Mouse (Mus musculus) forebrain, embryonic 16.5 days (tissue): ENCODE measurements at regions not wholly inside any gene's neighbourhood (a gene's known extent, or its start where the extent isn't known, plus 50 kb on each side); places are given as distances from the start of the nearest gene placed in this dataset.

Experiments
- ATAC-seq: fragments of 200-750 bp; cut with Nextera tagmentation; 2 replicates; pipeline ENCODE4 v1.8.0; 2017; ENCODE audit warnings: mild to moderate bottlenecking, moderate library complexity
- H3K27ac ChIP-seq: fragments of 300-500 bp; sonication (generic); 2 replicates; pipeline ENCODE4 v1.5.1; 2014; ENCODE audit warnings: low read length, control low read depth
- H3K27me3 ChIP-seq: fragments of 300-500 bp; sonication (generic); replicated peaks from 2 replicates; pipeline ENCODE4 v1.6.1; 2014; ENCODE audit warnings: low read length; ENCODE audit not compliant: control insufficient read depth, insufficient read depth
- H3K36me3 ChIP-seq: fragments of 300-500 bp; sonication (generic); 2 replicates; pipeline ENCODE4 v1.6.1; 2014; ENCODE audit not compliant: control insufficient read depth, insufficient read depth
- H3K4me1 ChIP-seq: fragments of 300-500 bp; sonication (generic); replicated peaks from 2 replicates; pipeline ENCODE4 v1.6.1; 2014; ENCODE audit warnings: low read length; ENCODE audit not compliant: control insufficient read depth, insufficient read depth
- H3K4me2 ChIP-seq: fragments of 300-500 bp; sonication (generic); 2 replicates; pipeline ENCODE4 v1.6.1; 2014; ENCODE audit warnings: mild to moderate bottlenecking, low read length, control low read depth
- H3K4me3 ChIP-seq: fragments of 300-500 bp; sonication (generic); replicated peaks from 2 replicates; pipeline ENCODE4 v1.5.1; 2014; ENCODE audit warnings: mild to moderate bottlenecking, low read length, control low read depth
- H3K9ac ChIP-seq: fragments of 300-500 bp; sonication (generic); replicated peaks from 2 replicates; pipeline ENCODE4 v1.6.1; 2014; ENCODE audit warnings: low read depth, low read length, control low read depth
- H3K9me3 ChIP-seq: fragments of 300-500 bp; sonication (generic); 2 replicates; pipeline ENCODE4 v1.6.1; 2016; ENCODE audit warnings: low read length; ENCODE audit not compliant: control insufficient read depth
- WGBS: fragments of 180-500 bp; shearing (Covaris S2); extraction: QIAGEN DNeasy Blood & Tissue Kit; methylation state at CpG from one replicate; pipeline ENCODE4 v1.1.7; 2014; 5-methylcytosine and 5-hydroxymethylcytosine counted together

GRCm38 (mm10) chr2:9744181-9744580 is 136.9 kb upstream of the 4930412O13Rik start:
- no peaks in the 10 kb centered on the region for H3K27me3 ChIP-seq
- no peak overlapping the region for H3K27ac ChIP-seq
- H3K9ac ChIP-seq: no peak overlapping the region
- H3K4me1 ChIP-seq: no peaks in the 10 kb centered on the region
- H3K36me3 ChIP-seq: no peaks in the 10 kb centered on the region
- no peak overlapping the region for H3K4me3 ChIP-seq
- 94% methylated on average over 3 of the region's 3 CpGs for WGBS
- H3K9me3 ChIP-seq: no peaks in the 10 kb centered on the region
- no peak overlapping the region for H3K4me2 ChIP-seq
- no peak for ATAC-seq

DNA sequence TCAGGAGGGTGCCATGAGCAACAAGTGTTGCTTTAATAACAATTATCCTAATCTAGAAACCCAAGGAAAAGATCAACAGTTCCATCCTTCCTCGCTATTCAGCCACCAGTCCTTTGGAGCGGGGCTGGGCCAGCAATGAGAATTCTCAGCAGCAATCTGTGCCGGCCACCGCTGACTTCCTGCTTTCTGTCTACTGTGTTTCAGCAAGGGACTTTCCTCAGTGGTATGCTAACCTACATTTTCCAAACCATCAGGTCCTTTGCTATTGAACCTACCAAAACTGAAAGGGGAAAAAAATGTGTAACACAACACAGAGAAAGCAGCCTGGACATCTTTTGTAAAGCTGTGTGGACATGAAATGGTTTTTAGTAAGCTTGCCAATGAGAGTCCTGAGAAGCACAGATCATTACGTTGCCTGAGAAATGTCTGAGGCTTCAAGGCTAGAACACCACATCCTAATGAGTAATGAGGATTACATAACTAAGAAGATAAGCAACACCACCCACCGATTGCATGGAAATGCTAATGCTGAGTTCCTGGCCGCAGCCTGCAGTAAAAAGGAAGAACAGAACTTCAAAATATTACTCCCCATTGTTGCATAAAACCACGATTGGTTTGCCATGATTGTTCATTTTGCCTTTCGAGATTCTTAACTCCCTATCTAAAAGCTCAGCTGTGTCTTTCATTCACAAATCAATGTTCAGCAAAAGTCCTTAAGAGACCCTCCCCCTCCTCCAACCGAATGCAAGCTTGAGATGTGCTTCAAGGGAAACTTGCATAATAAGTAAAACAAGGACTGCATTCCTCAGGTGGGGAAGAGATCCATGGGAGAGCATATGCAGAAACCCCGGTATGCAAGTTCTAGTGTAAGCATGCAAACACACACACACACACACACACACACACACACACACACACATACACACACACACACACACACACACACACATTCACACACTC is 130.9 kb upstream of the 4930412O13Rik start:
- Histone ChIP-seq H3K4me1 (no peaks in the 10 kb centered on the region), H3K4me3 (no peak overlapping the region), H3K4me2 (no peak overlapping the region), H3K9me3 (no peaks in the 10 kb centered on the region), H3K36me3 (no peaks in the 10 kb centered on the region), H3K9ac (no peak overlapping the region), H3K27ac (no peak overlapping the region), H3K27me3 (no peaks in the 10 kb centered on the region)
- ATAC-seq: no peak
- WGBS: 24% methylated on average over 11 of the region's 11 CpGs

DNA sequence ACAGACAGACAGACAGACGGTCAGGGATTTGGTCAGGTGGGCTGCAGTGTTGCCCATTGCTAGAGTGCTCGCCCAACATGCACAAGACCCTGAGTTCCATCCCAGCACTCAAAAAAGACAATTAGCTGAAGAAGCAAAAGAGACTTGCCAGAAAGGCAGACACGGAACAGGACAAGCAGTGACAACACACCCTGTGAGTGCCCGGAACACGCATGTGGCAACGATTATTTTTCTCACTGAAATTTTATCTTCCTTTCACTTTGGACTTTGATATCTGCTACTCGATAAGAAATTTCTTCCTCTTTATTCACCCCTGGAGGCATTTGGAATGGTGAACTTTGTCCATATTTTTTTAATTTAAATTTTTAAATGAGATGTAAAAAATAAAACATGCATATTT is 127.4 kb upstream of the 4930412O13Rik start:
- no peak overlapping the region for H3K4me3 ChIP-seq
- H3K4me2 ChIP-seq: no peak overlapping the region
- 90% methylated on average over 7 of the region's 7 CpGs for WGBS
- H3K9ac ChIP-seq: no peak overlapping the region
- no peak for ATAC-seq
- no peak overlapping the region for H3K27ac ChIP-seq
- H3K27me3 ChIP-seq: no peaks in the 10 kb centered on the region
- no peaks in the 10 kb centered on the region for H3K36me3 ChIP-seq
- no peaks in the 10 kb centered on the region for H3K4me1 ChIP-seq
- H3K9me3 ChIP-seq: no peaks in the 10 kb centered on the region

DNA sequence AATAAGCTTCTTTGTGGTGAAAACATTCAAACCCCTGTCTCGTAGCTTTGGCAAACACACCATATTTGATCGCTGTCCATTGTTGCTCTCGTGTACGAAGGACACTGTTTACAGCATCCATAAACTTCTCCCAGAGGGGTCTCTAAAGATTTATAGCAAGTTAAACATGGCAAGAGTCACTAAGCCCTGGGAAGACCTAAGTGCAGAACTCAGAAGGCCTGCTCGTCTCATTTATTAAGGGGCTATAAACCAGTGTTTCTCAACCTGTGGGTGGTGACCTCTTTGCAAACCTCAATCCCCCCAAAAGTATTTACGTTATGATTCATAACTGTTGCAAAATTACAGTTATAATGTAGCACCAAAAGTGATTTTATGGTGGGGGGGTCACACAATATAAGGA is 126.9 kb upstream of the 4930412O13Rik start:
- no peaks in the 10 kb centered on the region for H3K9me3 ChIP-seq
- ATAC-seq: no peak
- H3K27ac ChIP-seq: no peak overlapping the region
- no peak overlapping the region for H3K4me3 ChIP-seq
- H3K36me3 ChIP-seq: no peaks in the 10 kb centered on the region
- 88% methylated on average over 6 of the region's 6 CpGs for WGBS
- H3K4me1 ChIP-seq: no peaks in the 10 kb centered on the region
- no peak overlapping the region for H3K4me2 ChIP-seq
- no peaks in the 10 kb centered on the region for H3K27me3 ChIP-seq
- no peak overlapping the region for H3K9ac ChIP-seq

GRCm38 (mm10) chr2:9757770-9758420 is 123.2 kb upstream of the 4930412O13Rik start:
- H3K9me3 ChIP-seq: no peaks in the 10 kb centered on the region
- 75% methylated on average over 5 of the region's 5 CpGs for whole genome bisulfite sequencing
- H3K27ac ChIP-seq: no peak overlapping the region
- H3K4me1 ChIP-seq: no peaks in the 10 kb centered on the region
- H3K9ac ChIP-seq: no peak overlapping the region
- no peaks in the 10 kb centered on the region for H3K27me3 ChIP-seq
- no peak for ATAC-seq
- no peaks in the 10 kb centered on the region for H3K36me3 ChIP-seq
- H3K4me2 ChIP-seq: no peak overlapping the region
- H3K4me3 ChIP-seq: no peak overlapping the region

- Histone ChIP-seq H3K27me3 (no peaks in the 10 kb centered on the region), H3K27ac (no peak overlapping the region), H3K4me1 (no peaks in the 10 kb centered on the region), H3K4me3 (no peak overlapping the region), H3K36me3 (no peaks in the 10 kb centered on the region), H3K9ac (no peak overlapping the region), H3K9me3 (no peaks in the 10 kb centered on the region), H3K4me2 (no peak overlapping the region)
- ATAC-seq: no peak
- WGBS: 87% methylated on average over 7 of the region's 7 CpGs
Observed at GRCm38 (mm10) chr2:9758983-9759382, 122.1 kb upstream of the 4930412O13Rik start.

- Histone ChIP-seq H3K9me3 (no peaks in the 10 kb centered on the region), H3K4me2 (no peak overlapping the region), H3K4me3 (no peak overlapping the region), H3K9ac (no peak overlapping the region), H3K27me3 (no peaks in the 10 kb centered on the region), H3K4me1 (no peaks in the 10 kb centered on the region), H3K36me3 (no peaks in the 10 kb centered on the region), H3K27ac (no peak overlapping the region)
- ATAC-seq: no peak
- 86% methylated on average over 7 of the region's 7 CpGs for WGBS
Observed at GRCm38 (mm10) chr2:9759389-9760104, 121.5 kb upstream of the 4930412O13Rik start.

GRCm38 (mm10) chr2:9780159-9780558 is 100.9 kb upstream of the 4930412O13Rik start:
- H3K4me1 ChIP-seq: no peaks in the 10 kb centered on the region
- WGBS: 72% methylated on average over 2 of the region's 2 CpGs
- no peak overlapping the region for H3K4me2 ChIP-seq
- no peaks in the 10 kb centered on the region for H3K27me3 ChIP-seq
- no peak overlapping the region for H3K9ac ChIP-seq
- no peak overlapping the region for H3K27ac ChIP-seq
- H3K9me3 ChIP-seq: no peaks in the 10 kb centered on the region
- H3K4me3 ChIP-seq: no peak overlapping the region
- no peak for ATAC-seq
- no peaks in the 10 kb centered on the region for H3K36me3 ChIP-seq

- no peaks in the 10 kb centered on the region for H3K36me3 ChIP-seq
- H3K9me3 ChIP-seq: no peaks in the 10 kb centered on the region
- ATAC-seq: no peak
- H3K4me1 ChIP-seq: no peaks in the 10 kb centered on the region
- H3K4me3 ChIP-seq: no peak overlapping the region
- 79% methylated on average over 3 of the region's 3 CpGs for whole genome bisulfite sequencing
- no peak overlapping the region for H3K9ac ChIP-seq
- H3K27ac ChIP-seq: no peak overlapping the region
- no peaks in the 10 kb centered on the region for H3K27me3 ChIP-seq
- no peak overlapping the region for H3K4me2 ChIP-seq
Observed at GRCm38 (mm10) chr2:9782698-9783097, 98.4 kb upstream of the 4930412O13Rik start.
